25 mouse cellular contexts compared by ENCODE assay signal in genomic region chr2:128270377-128271129, GRCm38 (mm10).
A peak's percentile ranks its signal among the peaks of the same experiment; 100 is the strongest.
DNase-seq lines count a peak whose midpoint lies in the region; ATAC-seq and TF ChIP-seq lines count a peak whose summit lies in the region.
"Had no signal": no experiment of that assay in that cellular context is flagged by ENCODE, and none has a peak within 500 bp of the region (broad histone marks: within the 10 kb centered on the region; RNA-seq: fewer than 3 reads in every experiment).

No protein-coding gene starts in this region.

- intact Hi-C loops in heart, postnatal 25 days (cut with DNase I): no loop called here
- intact Hi-C loops in gastrocnemius, postnatal 36 days (cut with DNase I): no loop called here

- H3K36me3 ChIP-seq in heart, embryonic 10.5 days: no peaks in the 10 kb centered on the region
- no peaks in the 10 kb centered on the region for H3K36me3 ChIP-seq in lung, embryonic 14.5 days (ENCODE audit: insufficient read depth)
- H3K36me3 ChIP-seq in liver, postnatal 0 days (replicated peaks; ENCODE audit: insufficient read depth, low read length): no peaks in the 10 kb centered on the region
- H3K36me3 ChIP-seq in stomach, postnatal 0 days (ENCODE audit: control insufficient read depth, insufficient read depth, low read length): no peaks in the 10 kb centered on the region
- H3K36me3 ChIP-seq in hindbrain, embryonic 14.5 days (replicated peaks; ENCODE audit: control insufficient read depth, insufficient read depth): no peaks in the 10 kb centered on the region
- H3K36me3 ChIP-seq: embryonic facial prominence, embryonic 13.5 days; G1E; heart, embryonic 15.5 days; hindbrain, embryonic 10.5 days had no signal

- TF ChIP-seq CTCF in lung, embryonic 14.5 days (IDR thresholded peaks at IDR 0.05; ENCODE audit: low read depth): no peak
- no peak for TF ChIP-seq CTCF in liver, postnatal 0 days (IDR thresholded peaks at IDR 0.05; ENCODE audit: low read depth)
- TF ChIP-seq CTCF in stomach, postnatal 0 days (IDR thresholded peaks at IDR 0.05; ENCODE audit: low read depth): no peak

- no peak for ATAC-seq in lung, embryonic 14.5 days (ENCODE audit: insufficient read depth)
- peak; percentile 45; the same call in 1 of the 2 replicates for ATAC-seq in liver, postnatal 0 days
- peak; percentile 36; the same call in 1 of the 2 replicates for ATAC-seq in stomach, postnatal 0 days (ENCODE audit: low FRiP score, low TSS enrichment)
- no peak for ATAC-seq in hindbrain, embryonic 14.5 days (ENCODE audit: low FRiP score)
- ATAC-seq: CD4-positive, CD25-positive, alpha-beta regulatory T cell, adult 4 months; forebrain, embryonic 13.5 days; forebrain, postnatal 0 days; hindbrain, embryonic 16.5 days had no signal

- 49% methylated on average over 9 of the region's 9 CpGs for WGBS in heart, embryonic 10.5 days
- 19% methylated on average over 9 of the region's 9 CpGs for WGBS in lung, embryonic 14.5 days
- 49% methylated on average over 9 of the region's 9 CpGs for WGBS in liver, postnatal 0 days (ENCODE audit: insufficient replicate concordance)
- 30% methylated on average over 9 of the region's 9 CpGs for WGBS in stomach, postnatal 0 days
- WGBS in hindbrain, embryonic 14.5 days: 79% methylated on average over 9 of the region's 9 CpGs

- TF ChIP-seq EP300 in liver, postnatal 0 days (IDR thresholded peaks at IDR 0.05; ENCODE audit: low read depth): no peak
- no peak for TF ChIP-seq EP300 in stomach, postnatal 0 days (optimal IDR thresholded peaks at IDR 0.05)

- no peak overlapping the region for H3K4me2 ChIP-seq in lung, embryonic 14.5 days
- no peak overlapping the region for H3K4me2 ChIP-seq in liver, postnatal 0 days (ENCODE audit: low read depth, low read length)
- no peak overlapping the region for H3K4me2 ChIP-seq in stomach, postnatal 0 days (replicated peaks; ENCODE audit: low read depth)
- H3K4me2 ChIP-seq in hindbrain, embryonic 14.5 days (replicated peaks): no peak overlapping the region
- H3K4me2 ChIP-seq: embryonic facial prominence, embryonic 13.5 days; forebrain, embryonic 13.5 days; heart, embryonic 11.5 days; heart, embryonic 15.5 days had no signal

- H3K9me3 ChIP-seq in heart, embryonic 10.5 days: no peaks in the 10 kb centered on the region
- no peaks in the 10 kb centered on the region for H3K9me3 ChIP-seq in lung, embryonic 14.5 days (ENCODE audit: low read depth, low read length)
- H3K9me3 ChIP-seq in liver, postnatal 0 days (ENCODE audit: low read length): no peaks in the 10 kb centered on the region
- H3K9me3 ChIP-seq in stomach, postnatal 0 days (ENCODE audit: control insufficient read depth, low read length): no peaks in the 10 kb centered on the region
- H3K9me3 ChIP-seq in hindbrain, embryonic 14.5 days (ENCODE audit: control insufficient read depth, low read length): no peaks in the 10 kb centered on the region
- H3K9me3 ChIP-seq: embryonic facial prominence, embryonic 13.5 days; forebrain, embryonic 13.5 days; G1E; heart, embryonic 15.5 days; hindbrain, embryonic 10.5 days had no signal

- H3K27ac ChIP-seq in heart, embryonic 10.5 days: 0 out of 2 replicates have a peak overlapping the region, but pooled peaks have one; percentile 11
- H3K27ac ChIP-seq in lung, embryonic 14.5 days (ENCODE audit: low read depth): peak overlapping the region; percentile 36; the same call in 1 of the 2 replicates
- 0 out of 2 replicates have a peak overlapping the region, but pooled peaks have one; percentile 34 for H3K27ac ChIP-seq in liver, postnatal 0 days (ENCODE audit: low read depth)
- H3K27ac ChIP-seq in stomach, postnatal 0 days (replicated peaks): no peak overlapping the region
- H3K27ac ChIP-seq in hindbrain, embryonic 14.5 days: no peak overlapping the region
- H3K27ac ChIP-seq: embryonic facial prominence, embryonic 13.5 days; forebrain, embryonic 13.5 days; gastrocnemius, adult 2 months; heart, embryonic 15.5 days; hindbrain, embryonic 10.5 days had no signal

- H3K4me3 ChIP-seq in heart, embryonic 10.5 days: no peak overlapping the region
- H3K4me3 ChIP-seq in lung, embryonic 14.5 days (ENCODE audit: low read depth, low read length): no peak overlapping the region
- no peak overlapping the region for H3K4me3 ChIP-seq in liver, postnatal 0 days (ENCODE audit: low read depth, low read length)
- no peak overlapping the region for H3K4me3 ChIP-seq in stomach, postnatal 0 days (ENCODE audit: low read depth, low read length)
- H3K4me3 ChIP-seq in hindbrain, embryonic 14.5 days (replicated peaks; ENCODE audit: low read length): no peak overlapping the region
- H3K4me3 ChIP-seq: embryonic facial prominence, embryonic 13.5 days; forebrain, embryonic 13.5 days; gastrocnemius, adult 2 months; heart, embryonic 15.5 days; hindbrain, embryonic 10.5 days had no signal

- H3K4me1 ChIP-seq in heart, embryonic 10.5 days: peaks cover 10% of the 10 kb centered on the region
- 0 out of 2 replicates have a peak, but pooled peaks cover 3% of the 10 kb centered on the region for H3K4me1 ChIP-seq in lung, embryonic 14.5 days (ENCODE audit: insufficient read depth)
- peaks cover 17% of the 10 kb centered on the region for H3K4me1 ChIP-seq in liver, postnatal 0 days (ENCODE audit: insufficient read depth)
- H3K4me1 ChIP-seq in stomach, postnatal 0 days (replicated peaks; ENCODE audit: control insufficient read depth, insufficient read depth): no peaks in the 10 kb centered on the region
- no peaks in the 10 kb centered on the region for H3K4me1 ChIP-seq in hindbrain, embryonic 14.5 days (replicated peaks; ENCODE audit: control insufficient read depth, insufficient read depth, low read length)
- H3K4me1 ChIP-seq: embryonic facial prominence, embryonic 13.5 days; heart, embryonic 15.5 days had no signal

- DNase-seq in heart, embryonic 10.5 days (ENCODE audit: low spot score): no peak
- DNase-seq in heart, postnatal 25 days (ENCODE audit: low spot score): no peak
- DNase-seq in lung, embryonic 14.5 days: no peak
- DNase-seq in lung, adult 18-20 months: no peak
- DNase-seq in liver, postnatal 0 days: no peak
- DNase-seq in stomach, postnatal 0 days (ENCODE audit: low spot score): peak; percentile 55
- no peak for DNase-seq in hindbrain, embryonic 14.5 days (ENCODE audit: low spot score)
- DNase-seq in gastrocnemius, postnatal 36 days: no peak
- DNase-seq: adrenal gland, adult 8-10 months; B cell, adult 2 months; cerebellum, adult 11 months; cerebellum, adult 9-10 months; cerebellum, postnatal 25 days; forebrain, postnatal 0 days; gastrocnemius, adult 2 months; heart, adult 18-20 months; heart, postnatal 14 days had no signal

- no peak overlapping the region for H3K9ac ChIP-seq in lung, embryonic 14.5 days
- no peak overlapping the region for H3K9ac ChIP-seq in liver, postnatal 0 days (replicated peaks)
- H3K9ac ChIP-seq in stomach, postnatal 0 days (ENCODE audit: low read length): no peak overlapping the region
- no peak overlapping the region for H3K9ac ChIP-seq in hindbrain, embryonic 14.5 days
- H3K9ac ChIP-seq: embryonic facial prominence, embryonic 13.5 days; forebrain, embryonic 13.5 days; forebrain, postnatal 0 days; heart, embryonic 15.5 days had no signal

- 0 out of 2 replicates have a peak, but pooled peaks cover 3% of the 10 kb centered on the region for H3K27me3 ChIP-seq in heart, embryonic 10.5 days (ENCODE audit: insufficient read depth, poor library complexity, severe bottlenecking)
- no peaks in the 10 kb centered on the region for H3K27me3 ChIP-seq in lung, embryonic 14.5 days (ENCODE audit: insufficient read depth, low read length)
- no peaks in the 10 kb centered on the region for H3K27me3 ChIP-seq in liver, postnatal 0 days (ENCODE audit: insufficient read depth, low read length)
- no peaks in the 10 kb centered on the region for H3K27me3 ChIP-seq in stomach, postnatal 0 days (ENCODE audit: control insufficient read depth, insufficient read depth, low read length)
- no peaks in the 10 kb centered on the region for H3K27me3 ChIP-seq in hindbrain, embryonic 14.5 days (ENCODE audit: control insufficient read depth, insufficient read depth, low read length)
- H3K27me3 ChIP-seq: embryonic facial prominence, embryonic 13.5 days; heart, embryonic 15.5 days had no signal

Comparison
In these comparisons a context has a peak if more than half of its experiments do, and no peak if none do; other contexts are left out.
1. H3K27ac ChIP-seq: peak in heart, embryonic 10.5 days (single experiment), lung, embryonic 14.5 days (single experiment) and liver, postnatal 0 days (single experiment); none in stomach, postnatal 0 days (single experiment) and hindbrain, embryonic 14.5 days (single experiment).
2. ATAC-seq: peak in liver, postnatal 0 days (single experiment) and stomach, postnatal 0 days (single experiment); none in lung, embryonic 14.5 days (single experiment) and hindbrain, embryonic 14.5 days (single experiment).